Mouse (Mus musculus) liver (tissue): ENCODE results near the gene Mrgprb8.
"Not testable (repeated sequence)": the region's sequence is repeated elsewhere in the genome, so short reads cannot be mapped to it uniquely, and the experiment has no call there.

Experiments
- DNase-seq: peaks from one replicate; pipeline ENCODE4 v3.0.0-alpha.2; 2020; ENCODE audit warnings: mixed read lengths

Gene Mrgprb8

DNA sequence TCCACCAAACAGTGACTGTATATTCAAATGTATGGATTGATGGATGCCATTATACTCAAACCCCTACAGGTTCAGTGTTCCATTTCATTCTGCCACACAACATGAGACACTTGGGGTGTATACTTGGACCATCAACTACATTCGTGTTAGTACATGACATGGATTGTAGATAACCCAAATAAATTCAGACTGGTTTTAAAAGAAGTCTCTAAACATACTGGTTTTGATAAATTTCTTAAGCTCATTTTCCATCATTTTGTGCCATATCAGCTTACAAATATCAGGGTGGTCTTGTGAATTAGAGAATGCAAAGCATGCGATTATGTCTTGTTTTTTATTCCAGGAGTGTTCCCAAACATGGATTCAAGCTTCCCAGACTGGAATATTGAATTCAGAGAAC is at the start of gene Mrgprb8:
TSS of gene Mrgprb8 (plus strand) at position 301 of the 400 bp plus-strand sequence.
- no peak for DNase-seq

GRCm38 (mm10) chr7:48435936-48436335 is 47.6 kb downstream of the Mrgprb8 start:
- DNase-seq = not testable (repeated sequence)

DNA sequence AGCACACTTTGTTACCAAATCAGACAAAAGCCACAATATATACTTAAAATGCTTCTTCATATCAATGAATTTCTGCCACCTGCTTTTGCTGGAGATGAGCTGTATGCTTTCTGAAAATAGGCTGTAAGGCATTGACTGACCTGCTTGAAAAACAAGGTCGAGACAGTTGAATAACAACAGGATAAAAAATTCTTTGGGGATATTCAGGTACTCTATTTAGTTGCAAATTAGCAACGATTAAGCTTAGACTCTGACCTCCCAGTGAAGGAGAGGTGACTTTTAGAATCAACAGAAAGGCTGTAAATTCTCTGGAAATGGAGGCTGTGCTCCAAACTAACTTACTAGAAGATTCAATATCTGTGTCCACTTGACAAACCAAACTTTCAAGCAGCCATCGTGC is 48.3 kb downstream of the Mrgprb8 start:
- DNase-seq = no peak
